Mouse (Mus musculus): ENCODE results near the gene Eml1.

The Eml1 gene

DNA sequence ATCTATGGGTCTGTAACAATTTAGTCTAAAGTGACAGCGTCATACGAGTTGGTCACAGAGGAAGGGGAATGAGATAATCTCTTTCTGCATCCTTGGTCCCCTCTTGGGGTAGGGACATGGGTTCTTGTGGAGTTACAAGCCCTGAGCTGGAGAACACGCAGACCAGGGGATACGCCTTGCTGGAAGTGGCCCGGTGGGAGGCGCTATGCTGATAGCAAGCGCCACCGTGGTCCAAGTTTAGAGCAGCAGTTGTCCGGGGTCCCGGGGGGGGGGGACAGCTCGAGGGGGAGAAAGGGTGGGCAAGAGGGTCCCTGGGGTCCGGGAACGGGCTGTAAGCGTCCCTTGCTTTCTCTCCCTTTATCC, 51.7 kb downstream of the Eml1 start:
- DNase-seq (ENCODE audit: low spot score), result no peak

DNA sequence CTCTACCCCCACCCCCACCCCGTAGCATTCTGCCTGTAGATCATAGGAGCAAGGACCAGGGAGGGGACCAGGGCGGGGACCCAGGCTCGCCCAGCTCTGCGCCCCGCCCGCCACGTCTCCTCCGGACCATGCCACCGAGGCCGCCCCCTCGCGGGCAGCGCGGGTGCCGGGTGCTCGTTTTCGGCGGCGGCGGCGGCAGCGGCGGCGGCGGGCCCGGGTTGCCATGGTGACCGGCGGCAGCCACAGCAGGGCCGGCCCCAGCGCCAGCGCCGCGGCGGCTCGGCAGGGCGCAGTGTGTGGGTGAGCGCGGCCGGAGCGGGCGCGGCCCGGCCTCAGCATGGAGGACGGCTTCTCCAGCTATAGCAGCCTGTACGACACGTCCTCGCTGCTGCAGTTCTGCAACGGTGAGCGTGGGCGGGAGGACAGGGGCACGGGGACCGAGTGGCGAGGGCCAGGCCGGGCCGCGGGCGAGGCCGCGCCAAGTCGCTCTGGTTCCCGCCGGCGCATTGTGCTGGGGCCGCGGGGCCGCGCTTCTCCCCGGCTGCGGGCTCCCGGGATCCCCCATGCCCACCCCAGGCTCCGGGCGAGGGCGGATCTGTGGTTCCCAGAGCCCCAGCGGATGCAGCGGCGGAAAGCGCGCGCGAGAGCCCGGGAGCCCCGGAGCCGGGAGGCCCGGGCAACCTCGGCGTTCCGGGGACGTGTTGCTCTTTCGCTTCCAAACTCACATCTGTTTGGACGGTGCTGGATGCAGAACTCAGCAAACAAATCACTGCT, 52.3 kb downstream of the Eml1 start:
- peak; percentile 94 for DNase-seq (ENCODE audit: low spot score)

DNA sequence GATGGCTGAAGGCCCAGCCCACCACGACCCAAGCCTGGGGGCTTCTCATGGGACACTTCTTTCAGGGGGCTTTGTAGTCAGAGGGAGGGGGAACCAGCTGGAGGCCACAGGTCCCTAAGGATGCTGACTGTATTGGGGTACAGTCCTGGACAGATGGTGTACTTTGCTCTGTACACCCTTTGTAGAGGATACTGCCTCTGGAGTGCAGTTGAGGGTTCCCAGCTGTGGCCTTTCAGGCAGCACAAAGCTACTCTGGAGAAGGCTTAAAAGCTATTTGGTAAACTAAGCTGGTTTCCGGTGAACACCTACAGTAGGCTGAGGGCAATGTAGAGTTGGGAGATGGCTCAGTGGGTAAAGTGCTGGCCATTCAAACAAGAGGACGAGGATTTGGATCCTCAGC, 60.2 kb downstream of the Eml1 start:
- no peak for DNase-seq (ENCODE audit: low spot score)

DNA sequence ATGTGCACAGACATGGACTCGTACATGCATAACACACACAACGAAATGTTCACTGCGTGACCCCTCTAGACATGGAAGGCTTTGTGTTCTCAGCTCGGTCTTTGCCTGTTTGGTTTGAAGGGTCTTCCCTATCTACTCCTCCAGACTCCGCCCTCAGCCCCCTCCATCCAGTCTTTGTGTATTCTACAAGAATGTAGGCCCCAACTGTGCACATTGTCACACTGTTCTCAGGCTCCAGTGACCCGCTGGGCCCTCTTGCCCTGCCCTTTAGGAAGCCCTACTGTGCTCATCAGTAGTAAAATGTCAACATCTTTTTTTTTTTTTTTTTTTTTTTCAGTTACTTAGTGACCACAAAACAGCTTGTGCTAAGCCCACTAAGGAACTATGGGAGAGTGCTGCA, 61.0 kb downstream of the Eml1 start:
- DNase-seq (ENCODE audit: low spot score), result no peak

DNA sequence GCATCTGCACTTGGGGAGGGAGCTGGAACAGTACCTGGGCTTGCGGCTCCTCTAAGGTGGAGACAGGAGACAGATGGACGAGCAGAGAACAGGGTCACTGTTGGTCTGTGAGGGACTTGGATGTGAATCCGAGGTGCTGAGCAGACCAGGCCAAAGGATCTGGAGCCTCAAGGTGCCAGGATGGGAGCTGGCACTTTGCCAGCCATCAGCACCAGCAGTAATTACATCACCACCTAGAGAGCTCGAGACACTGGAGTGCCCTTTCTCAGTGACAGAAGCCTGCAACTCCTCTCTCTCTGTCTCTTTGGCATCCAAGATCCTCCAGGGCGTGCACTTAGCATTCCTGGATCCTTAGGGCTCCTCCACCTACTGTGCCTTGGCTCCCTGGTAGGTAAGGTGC, 61.8 kb downstream of the Eml1 start:
- DNase-seq (ENCODE audit: low spot score), result no peak

DNA sequence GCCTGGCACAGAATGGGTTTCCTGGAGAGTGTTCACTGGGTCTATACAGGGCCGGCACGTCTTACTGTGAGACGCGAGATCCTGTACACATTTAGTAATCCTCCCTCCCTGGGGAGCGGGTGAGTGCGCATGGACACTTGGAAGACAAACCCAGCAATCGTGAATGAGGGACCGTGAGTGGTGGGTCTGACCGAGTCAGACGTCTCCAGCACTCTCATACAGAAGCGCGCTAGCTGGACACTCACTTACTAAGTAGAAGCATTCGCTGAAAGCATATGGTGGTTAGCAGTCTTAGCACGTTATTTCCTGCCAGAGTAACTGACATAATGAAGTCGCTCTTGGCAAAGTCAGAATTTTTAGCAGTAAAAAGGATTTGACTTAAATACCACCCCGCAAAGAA, 62.3 kb downstream of the Eml1 start:
- no peak for DNase-seq (ENCODE audit: low spot score)

DNA sequence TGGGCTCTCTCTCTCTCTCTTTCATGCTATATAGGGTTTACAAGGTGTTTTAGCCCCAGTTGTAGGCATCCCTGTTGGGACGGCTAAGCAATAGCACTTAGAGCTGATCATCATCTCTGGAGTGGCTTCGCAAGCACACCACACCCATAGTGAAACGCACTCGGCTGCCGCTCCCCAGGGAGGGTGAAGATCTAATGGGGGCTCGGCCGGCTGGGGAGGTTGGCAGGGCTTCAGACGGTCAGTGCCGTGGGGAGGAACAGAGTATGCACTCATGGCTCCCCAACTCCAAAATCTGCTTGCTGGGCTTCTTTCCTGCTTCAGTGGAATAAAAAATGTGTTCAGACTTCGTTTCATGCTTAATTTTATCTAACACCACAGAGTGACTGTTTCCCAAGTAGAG, 62.7 kb downstream of the Eml1 start:
- no peak for DNase-seq (ENCODE audit: low spot score)

DNA sequence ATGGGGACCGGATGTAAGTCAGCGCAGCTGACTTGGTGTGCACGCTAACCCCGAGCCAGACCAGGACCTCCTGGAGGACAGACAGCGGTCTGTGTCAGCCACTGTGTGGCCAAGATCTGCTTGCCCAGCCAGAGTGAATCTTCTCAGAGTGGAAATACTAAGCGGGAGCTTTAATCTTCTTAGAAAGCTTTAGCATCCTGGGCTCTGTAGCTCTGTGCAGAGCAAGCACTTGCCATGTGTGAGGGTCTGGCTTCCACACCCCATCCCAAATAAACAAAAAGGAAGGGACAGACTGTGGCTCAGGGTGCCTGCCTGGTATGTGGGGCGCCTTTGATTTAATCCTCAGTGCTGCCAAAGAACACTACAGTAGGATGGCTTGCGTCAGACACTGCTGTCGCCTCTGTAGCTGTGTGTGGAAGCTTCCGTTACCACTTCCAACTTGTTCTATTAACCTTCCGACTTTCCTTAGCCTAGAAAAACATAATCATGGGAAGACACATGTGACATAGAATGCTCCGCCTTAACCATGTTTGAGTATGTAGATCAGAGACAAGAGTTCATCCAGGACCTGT, 64.8 kb downstream of the Eml1 start:
- DNase-seq (ENCODE audit: low spot score), result no peak

DNA sequence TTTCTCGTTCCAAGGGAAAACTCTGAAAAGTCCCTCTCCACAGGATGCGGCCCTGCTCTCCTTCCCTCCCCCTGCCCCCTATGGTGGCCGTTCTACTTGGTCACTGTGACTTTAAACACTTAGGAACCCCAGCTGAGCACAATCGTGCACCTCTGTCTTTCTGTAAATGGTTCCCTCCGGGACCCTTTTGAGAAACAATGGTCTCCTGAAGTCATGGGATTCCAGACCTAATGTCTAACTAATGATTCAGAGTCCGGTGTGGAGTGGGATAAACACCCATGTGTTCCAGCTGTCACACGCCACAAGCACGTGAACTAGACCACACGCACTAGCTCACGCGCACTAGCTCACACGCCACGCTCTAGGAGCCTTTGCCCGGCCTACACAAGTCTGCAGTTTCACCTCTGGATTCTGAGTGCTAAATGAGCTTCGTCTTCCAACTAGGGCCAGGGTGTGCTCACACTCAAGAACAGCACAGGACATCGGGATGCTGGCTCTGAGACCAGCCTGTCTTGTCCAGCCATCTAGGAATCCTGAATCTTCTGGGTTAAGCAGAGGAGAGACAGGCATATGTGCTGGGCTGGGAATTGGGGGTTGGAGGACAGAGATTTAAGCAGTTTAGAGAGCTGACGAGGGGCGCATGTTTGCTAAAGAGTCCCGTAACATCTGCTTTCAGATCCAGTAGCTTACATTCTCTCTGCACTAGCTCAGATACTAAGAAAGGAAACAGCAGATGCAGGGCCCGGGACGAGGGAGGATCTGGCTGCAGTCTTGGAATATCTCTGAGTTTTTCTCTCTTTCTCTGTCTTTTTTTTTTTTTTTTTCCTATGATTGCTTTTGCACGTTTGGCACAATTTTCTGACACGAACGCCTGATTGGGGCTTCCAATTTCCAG, 65.5 kb downstream of the Eml1 start:
- peak; percentile 28 for DNase-seq (ENCODE audit: low spot score)

DNA sequence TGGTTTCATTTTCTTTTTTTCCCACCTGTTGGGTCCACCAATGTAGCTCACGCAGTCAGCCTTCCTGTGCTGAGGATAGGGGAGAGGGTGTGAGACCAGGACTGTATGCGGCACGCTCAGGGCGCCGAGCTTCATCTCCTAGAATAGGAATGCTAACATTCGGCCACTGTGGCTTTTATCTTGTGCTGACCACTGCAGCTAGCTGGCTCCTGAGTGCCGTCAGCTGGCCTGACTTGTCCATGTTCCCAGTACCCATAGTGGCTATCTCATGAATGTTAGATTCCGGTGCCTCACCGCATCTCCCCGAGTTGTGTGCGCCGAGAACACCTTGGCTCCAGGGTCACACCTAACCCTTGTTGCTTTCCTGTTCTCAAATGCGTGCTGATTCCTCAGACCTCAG, 66.7 kb downstream of the Eml1 start:
- no peak for DNase-seq (ENCODE audit: low spot score)

DNA sequence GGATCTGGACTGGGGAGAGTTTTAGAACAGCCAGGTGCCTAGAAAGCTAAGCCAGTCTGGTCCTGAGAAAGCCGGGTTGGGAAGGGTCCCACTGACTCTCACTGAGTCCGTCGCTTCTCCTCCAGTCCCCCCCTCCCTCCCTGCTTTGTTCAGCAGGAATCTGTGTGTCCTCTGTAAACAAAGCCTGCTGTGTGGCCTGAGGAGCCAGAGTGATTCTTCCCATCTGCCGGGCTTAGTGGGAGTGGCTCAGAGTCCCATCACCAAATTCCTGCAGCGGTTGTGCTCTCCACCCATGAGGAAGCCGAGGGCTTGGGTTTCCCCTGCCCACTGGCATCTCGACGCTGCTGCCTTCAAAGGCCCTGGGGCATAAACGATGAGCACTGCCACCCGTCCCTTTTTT, 72.5 kb downstream of the Eml1 start:
- DNase-seq (ENCODE audit: low spot score), result no peak

DNA sequence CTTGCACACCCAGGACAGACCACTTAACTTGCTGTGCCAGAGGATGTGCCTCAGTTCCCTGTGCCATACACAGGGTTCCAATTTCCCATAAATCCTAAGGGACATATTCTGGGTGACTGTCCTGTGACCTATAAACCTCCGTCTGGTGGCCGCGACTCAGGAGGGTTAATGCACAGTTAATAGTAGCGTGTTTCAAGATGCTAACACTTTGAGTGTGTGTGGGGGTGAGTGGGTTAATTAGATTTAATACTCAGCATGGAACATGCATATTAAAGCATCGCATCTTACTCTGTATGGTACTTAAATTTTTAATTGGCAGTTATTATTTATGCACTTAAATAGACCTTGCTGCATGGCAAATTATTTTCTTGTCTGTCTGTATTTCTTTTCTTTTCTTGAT, 73.0 kb downstream of the Eml1 start:
- DNase-seq (ENCODE audit: low spot score), result no peak

DNA sequence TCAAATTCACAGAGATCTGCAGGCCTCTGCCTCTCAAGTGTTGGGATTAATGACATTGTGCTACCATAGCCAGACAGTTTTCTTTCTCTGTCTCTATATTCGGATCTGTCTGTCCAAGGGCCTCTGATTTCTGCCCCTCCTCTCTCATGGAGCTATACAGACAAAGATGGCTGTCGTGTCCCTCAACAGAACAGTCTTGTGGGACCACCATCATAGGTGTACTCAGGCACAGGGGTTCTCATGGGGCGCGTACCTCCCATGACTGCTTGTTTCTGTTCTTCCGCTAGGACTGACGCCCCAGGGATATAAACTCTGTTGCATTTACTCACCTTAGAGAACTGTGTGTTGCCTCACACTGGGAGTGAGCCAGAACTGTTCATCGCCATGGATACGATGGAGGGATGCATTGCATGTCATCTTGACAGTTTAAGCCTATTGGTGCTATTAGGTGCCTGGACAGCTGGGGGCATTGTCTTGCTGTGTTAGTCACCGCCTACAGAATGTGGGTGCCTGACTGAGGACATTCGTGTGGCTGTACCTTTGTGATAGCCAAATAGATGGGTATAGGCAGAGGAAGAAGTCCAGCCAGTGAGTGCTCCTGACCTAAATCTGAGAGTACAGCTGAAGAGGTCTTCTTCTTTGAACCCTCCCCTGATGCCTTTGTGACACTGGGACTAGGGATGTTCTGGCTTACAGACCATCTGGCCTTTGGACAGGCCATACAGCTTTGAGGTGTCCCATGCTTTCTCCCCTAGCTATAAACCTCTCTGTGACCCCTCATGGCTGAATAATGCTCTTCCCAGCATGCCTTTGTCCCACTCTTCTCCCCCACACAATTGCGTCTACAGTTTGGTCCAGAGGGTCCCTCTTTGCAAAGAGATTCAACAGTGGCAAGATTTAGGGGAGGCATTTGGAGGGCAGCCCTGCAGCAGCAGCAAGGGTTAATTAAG, 73.7 kb downstream of the Eml1 start:
- DNase-seq (ENCODE audit: low spot score), result no peak

DNA sequence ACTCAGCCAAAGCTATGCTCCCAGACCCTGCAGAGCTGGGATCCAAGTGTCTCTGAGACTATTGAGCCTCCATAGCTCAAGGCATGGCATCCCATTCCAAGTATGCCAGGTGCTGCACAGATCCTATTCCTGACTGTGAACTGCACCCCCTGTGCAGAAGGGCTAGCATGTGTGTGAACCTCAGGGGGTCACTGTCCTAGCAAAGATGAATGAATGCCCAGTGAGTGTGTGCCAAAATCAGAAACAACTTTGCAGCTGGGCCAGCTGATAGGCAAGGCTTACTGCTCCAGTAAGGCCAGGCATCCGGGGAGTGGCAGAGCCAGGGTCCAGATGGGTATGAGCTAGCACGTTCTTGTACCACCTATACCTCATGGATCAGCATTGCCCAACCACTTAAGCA, 76.0 kb downstream of the Eml1 start:
- DNase-seq (ENCODE audit: low spot score), result no peak

DNA sequence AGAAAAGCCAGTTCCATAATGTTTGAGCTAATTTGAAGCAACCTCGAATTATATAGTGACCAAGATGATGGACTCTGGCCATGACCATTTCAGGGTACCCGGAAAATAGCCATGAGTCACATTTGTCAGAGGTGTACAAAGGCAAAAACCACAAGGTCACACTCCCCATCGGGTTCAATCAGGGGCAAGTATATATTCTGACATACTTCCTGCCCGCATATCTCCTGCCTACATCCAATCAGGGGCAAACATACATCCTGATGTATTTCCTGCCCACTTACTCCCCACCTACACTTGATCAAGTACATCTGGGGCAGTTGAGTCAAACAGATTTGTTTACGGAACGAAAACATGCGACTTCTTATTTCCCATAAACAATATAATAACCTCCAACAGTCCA, 77.6 kb downstream of the Eml1 start:
- no peak for DNase-seq (ENCODE audit: low spot score)

DNA sequence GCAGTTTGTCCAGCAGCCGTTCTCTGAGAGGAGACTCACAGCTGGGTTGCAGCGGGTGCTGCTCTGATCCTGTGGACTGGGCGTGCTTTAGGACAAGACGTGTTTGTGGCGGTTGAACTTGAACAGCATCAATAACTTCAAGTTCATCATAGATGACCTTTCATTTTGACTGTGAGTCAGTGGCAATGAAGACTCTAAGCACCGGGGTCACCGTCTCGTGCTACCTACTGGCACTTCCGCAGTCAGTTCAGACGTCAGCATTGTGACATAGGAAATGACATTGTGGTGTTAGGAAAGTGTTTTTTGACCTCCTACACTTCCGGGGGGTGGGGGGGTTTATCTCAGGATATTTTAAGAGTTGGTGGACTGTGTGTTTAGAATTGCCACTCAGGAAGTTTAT, 79.2 kb downstream of the Eml1 start:
- DNase-seq (ENCODE audit: low spot score), result no peak

DNA sequence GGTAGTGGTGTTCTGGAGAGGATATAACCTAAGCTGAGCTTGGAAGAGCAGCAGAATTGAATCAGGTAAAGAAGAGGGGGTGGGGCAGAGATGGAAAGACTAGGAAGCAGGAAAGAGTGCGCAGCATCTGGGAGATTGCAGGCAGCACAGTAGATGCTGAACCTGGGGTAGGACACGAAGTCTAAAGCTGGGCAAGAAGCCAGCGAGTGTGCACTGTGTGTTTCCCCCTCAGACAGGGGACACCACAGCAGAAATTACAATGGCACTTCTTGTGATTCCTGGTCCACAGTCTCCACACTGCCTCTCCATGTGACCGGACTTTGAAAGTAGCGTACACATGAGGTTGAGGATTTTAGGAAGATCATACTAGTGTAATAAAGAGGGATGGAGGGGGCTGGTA, 79.8 kb downstream of the Eml1 start:
- DNase-seq (ENCODE audit: low spot score), result no peak

DNA sequence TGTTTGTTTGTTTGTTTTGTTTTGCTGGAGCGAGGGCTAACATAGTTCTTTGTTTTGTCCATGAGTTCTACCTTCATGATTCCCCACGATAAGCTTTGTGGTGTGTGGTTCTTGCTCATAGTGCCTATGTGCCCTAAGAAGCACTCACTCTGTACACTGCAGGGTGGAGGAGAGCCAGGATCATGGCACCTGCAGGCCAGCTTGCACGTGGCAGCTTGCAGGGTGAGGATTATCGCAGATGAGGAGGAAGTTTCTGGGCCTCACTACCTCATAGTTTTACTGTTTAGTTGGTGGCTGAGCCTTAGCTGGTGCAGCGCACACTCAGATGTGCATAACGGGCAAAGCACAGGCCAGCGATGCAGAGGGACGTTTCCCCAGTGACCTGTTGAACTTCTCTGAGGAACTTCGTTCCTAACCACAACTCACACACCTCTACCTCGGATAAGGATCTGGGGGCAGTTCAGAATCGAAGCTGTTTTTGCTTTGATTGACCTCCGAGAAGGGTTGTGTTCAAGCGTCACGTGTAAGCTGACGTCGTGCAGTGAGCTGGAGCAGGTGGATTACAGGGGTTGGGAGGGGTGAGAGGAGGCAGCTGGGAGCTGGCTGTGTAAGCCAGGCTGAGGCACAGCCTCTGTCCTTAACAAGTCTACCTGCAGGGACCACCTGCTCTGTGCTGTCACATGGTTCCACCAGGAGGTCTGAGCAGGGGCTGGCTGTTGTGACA, 81.6 kb downstream of the Eml1 start:
- no peak for DNase-seq (ENCODE audit: low spot score)

DNA sequence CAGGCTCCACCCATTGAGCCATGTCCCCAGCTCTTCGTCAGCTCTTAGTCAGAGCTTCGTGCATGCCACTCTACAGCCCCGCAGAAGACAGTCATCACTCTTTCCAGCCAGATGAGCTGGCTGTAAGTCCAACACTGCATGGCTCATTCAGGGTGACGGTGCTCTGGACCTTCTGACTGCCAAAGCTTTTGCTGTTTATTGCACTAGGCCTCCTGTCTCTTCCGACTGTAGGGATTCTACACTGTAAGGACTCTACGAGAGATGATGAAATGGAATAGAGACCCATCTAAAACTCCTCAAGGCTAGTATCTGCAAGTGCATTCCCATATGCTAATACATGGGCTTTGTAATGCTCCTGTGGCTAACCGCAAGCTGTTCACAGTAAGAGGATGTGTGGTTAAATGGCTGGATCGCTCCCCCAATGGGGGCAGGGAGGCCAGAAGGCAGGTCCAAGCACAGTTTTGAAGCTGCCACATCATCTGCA, 82.8 kb downstream of the Eml1 start:
- no peak for DNase-seq (ENCODE audit: low spot score)

DNA sequence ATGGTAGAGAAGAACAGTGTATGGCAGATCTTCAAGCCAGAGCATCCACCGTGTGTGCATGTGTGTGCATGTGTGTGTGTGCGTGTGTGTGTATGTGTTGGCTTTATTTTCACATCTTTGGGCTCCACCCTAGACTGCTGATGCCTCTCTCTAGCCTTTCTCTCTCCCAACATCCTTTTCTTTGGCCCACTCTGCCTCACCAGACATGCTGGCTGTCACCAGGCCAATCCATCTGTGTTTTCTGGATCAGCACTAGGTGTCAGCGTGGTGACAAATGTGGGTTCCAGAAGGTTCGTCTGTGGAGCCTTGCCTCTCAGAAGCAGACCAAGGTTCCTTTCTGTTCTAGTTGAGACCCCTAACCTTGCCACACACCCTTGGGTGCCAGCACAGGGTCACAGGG, 84.2 kb downstream of the Eml1 start:
- DNase-seq (ENCODE audit: low spot score), result no peak

DNA sequence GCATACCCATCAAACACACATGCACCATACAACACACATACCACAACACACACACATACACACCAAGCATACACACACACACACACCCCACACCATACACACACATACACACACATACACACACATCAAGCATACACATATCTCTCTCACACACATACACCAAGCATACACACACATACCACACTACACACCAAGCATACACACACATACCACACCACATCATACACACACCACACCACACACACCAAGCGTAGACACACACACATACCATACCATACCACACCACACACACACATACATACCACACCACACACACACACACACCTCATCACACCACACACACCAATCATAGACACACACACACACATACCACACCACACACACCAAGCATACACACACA, 102.1 kb downstream of the Eml1 start:
- DNase-seq (ENCODE audit: low spot score), result no peak
